Mouse (Mus musculus) thymus, adult 18-20 months (tissue): ENCODE measurements around the gene Dysf.

ENCODE experiments used
- DNase-seq, 2 experiments: peaks; one replicate each; pipeline ENCODE4 v3.0.0; 2022; ENCODE audit warnings: mixed read lengths in 2 of 2

Dysf gene

DNA sequence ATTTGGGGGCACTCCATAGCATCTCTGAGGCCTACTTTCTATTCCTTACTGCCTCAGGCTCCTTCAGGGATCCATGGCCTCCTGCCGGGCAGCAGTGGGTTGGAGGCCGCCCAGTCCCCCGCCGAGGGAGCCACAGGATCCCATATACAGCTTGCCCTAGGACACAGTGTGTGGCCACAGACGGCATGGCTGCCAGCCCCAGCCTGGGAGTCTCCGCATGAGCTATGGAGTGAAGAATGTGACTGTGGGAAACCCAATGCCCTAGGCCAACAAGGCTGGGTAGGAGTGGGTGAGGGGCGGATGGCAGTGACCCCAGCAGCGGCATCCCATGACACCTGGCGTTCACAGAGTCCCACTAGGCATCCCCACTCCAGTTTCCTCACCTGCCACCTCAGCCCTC, 116.2 kb downstream of the Dysf start:
- DNase-seq = no peak

- DNase-seq = no peak
Observed at GRCm38 (mm10) chr6:84125101-84125500, 116.7 kb downstream of the Dysf start.

GRCm38 (mm10) chr6:84128229-84128628, 119.8 kb downstream of the Dysf start:
- no peak for DNase-seq

- no peak for DNase-seq
Observed at GRCm38 (mm10) chr6:84130867-84131266, 122.5 kb downstream of the Dysf start.

DNA sequence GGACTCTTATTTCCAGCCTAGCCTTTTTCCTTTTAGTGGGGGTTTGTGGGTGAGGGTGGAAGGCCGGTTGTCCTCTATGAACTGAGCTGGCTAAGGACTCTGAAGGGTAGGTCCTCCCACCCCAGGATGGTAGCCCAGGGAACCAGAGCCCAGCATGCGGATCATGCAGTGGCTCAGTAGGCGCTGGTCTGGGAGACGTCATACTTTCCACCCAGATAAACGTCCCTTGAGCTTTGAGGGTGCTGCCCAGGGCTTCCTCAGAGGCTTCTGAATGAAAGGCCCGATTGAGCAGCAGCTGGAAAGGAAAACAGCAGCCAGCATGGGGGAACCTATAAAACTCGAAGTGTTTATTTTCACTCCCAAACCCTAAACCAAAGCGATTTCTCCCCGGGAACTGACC, 123.1 kb downstream of the Dysf start:
- DNase-seq = no peak

DNA sequence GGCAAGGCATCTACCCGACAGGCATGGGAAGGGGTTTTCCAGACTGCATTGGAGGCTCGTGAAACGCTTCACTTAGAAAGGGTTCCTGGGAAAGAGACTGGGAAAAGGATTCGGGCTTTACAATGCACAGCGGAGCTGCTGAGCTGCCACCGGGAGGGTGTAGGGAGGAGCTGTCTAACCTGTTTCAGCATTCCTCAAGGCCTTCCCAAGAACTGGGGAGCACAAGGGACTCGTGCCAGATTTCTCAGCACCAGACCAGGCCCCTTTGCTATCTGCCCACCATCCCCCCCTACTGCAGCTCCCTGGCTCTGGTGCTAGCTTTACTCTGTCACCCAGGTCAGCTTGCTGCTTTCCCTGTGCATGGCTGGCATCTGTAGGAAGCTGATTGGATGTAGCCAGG, 124.7 kb downstream of the Dysf start:
- no peak for DNase-seq

DNA sequence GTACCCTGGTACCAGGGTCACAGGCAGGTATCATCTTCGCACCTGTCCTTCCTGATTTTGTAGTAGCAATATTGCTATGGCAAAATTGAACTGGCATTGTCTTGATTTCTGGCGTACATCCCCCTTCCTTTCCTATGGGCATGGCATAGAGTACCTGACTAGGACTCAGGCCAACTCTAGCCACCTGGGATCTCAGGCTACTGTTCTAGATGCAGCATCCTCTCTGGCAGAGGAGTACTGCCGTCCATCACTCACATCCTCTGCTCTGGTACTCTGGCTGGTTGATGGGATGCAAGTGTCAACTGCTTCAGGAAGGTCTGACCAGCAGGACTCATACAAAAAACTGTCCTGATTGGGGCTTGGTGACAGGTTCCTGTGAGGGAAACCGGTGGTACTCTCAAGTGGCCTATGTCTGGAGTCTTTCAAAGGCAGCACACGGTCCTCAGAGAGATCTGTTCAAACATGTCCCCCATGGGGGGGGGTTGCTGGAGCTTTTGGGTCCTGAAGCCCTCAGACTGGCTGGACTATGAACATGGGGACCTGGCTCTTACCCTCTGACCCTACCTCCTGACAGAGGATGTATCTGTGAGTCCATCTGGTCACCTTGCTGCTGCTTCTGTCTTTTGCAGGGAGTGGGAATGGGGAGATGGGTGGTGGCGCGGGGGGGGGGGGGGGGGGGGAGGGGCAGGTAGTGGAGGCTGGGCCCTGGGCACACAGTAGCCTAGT, 125.8 kb downstream of the Dysf start:
- no peak for DNase-seq

DNA sequence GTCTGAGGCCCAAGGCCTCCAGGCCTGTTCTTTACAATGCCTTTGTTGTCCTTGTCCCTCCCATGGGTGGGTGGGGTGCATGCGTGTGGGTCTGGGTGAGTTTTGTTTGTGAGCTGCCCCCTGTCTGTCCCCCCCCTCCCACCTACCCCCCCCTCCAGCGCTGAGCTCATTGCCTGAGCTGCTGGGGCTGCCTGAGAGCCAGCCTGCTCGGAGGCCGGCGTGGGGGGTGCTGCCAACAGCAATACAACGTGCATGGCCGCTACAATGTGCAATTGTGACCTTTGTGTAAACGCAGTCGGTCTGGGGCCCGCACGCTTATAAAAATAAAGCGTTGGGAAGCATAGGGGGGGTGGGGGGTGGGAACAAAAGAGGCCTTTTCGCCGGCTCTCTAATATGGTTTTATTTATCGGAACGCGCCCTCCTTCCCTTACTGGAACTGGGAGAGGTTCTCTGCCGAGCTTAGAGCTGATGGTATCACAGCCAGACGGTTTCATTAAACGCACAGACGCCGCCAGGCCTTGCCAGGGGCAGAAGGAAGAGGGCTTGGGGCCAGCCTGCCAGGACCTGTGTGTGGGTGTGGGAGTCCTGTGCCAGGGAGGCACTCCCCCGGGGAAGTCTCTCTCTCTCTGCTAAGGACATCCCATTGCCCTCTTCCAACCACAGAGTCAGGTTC, 126.5 kb downstream of the Dysf start:
- DNase-seq = no peak

GRCm38 (mm10) chr6:84135709-84136108, 127.3 kb downstream of the Dysf start:
- DNase-seq = no peak

GRCm38 (mm10) chr6:84136345-84136744, 128.0 kb downstream of the Dysf start:
- no peak for DNase-seq

GRCm38 (mm10) chr6:84139932-84140331, 131.5 kb downstream of the Dysf start:
- DNase-seq = no peak

DNA sequence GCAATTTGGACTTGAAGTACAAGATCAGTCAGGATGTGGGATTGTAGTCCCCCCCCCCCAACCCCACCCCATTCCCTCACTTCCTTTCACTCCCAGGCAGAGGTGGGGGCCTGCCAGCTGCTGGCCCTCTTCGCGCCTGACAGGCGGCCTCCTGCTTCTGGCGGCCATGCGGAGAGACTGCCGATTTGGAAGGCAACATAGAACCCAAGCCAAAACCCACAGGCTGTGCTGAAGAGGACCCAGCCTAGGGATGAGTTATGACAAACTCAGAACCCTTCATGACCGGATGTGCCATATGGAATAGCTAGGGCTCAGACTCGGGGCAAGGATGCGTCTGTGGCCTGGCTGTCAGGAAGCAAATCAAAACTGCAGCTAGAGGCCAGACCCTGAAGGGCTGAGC, 134.1 kb downstream of the Dysf start:
- DNase-seq = no peak

- no peak for DNase-seq
Observed at GRCm38 (mm10) chr6:84143328-84143727, 134.9 kb downstream of the Dysf start.

- DNase-seq = no peak
Observed at GRCm38 (mm10) chr6:84144393-84144792, 136.0 kb downstream of the Dysf start.

- peak; percentile 70 to 84 for DNase-seq
Observed at GRCm38 (mm10) chr6:84147206-84148004, 139.0 kb downstream of the Dysf start.

DNA sequence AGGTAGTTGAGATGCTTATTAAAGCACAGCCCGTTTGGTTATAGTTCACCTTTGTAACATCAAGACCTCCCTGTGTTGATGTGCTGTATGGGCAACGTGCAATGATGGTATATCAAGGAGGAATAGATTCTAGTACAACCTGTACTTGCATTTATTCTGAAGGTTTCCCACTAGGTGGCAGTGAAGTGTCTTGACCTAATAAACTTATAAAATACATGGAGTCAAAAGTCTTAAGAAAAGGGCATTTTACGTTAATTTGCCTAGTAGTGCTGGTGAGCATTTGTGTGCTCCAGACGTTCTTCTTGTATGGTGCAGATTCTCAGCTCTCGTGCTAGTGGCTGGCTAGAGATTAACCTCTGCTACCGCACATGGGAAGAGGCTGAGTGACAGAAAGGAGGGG, 140.1 kb downstream of the Dysf start:
- no peak for DNase-seq

GRCm38 (mm10) chr6:84154508-84154907, 146.1 kb downstream of the Dysf start:
- no peak for DNase-seq

- no peak for DNase-seq
Observed at GRCm38 (mm10) chr6:84155765-84156164, 147.4 kb downstream of the Dysf start.

- no peak for DNase-seq
Observed at GRCm38 (mm10) chr6:84156481-84157025, 148.2 kb downstream of the Dysf start.

- DNase-seq = no peak
Observed at GRCm38 (mm10) chr6:84159046-84159445, 150.7 kb downstream of the Dysf start.

DNA sequence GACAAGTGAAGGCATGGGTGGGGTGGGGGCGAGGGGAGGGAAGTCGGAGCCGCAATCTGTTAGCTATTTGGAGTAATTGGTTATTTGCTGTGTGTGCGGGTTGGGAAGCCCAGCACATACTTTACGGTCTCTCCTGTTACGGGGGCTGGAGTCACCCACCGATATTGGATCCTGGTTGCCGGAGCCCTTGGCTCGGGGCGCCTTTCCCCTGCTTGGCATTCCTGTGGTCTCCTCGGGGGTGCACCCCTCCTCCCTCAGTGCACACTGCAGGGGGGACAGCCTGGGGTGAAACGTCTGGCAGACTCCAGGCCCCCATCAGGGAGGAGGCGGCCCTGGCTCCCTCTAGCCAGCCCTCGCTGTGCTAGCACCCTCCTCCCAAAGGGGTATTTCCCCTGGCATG, 159.2 kb downstream of the Dysf start:
- no peak for DNase-seq

DNA sequence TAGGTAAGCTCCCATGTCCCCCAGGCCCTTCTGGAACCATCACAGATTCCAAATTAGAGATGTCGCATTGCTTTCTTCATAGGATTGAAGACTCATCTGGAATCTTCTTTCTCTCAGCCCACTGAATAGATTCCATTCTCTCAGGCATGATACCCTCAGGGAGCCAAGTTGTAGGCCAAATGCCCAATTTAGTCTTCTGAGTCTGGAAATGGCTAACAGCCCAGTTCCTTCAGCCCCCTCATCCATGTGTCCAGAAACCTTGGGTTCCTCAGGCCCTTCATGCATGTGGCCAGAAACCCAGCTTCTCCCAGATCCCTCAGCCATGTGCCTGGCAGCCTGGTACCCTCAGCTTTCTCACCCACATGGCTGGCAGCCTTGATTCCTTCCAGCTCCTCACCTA, 160.2 kb downstream of the Dysf start:
- DNase-seq = no peak

- DNase-seq = no peak
Observed at GRCm38 (mm10) chr6:84173626-84174025, 165.2 kb downstream of the Dysf start.
